Mouse (Mus musculus): ENCODE measurements around the gene Tmc8. TPM values are rescaled to one million over a fixed set of nuclear protein-coding genes. Genes with fewer than 3 reads are reported as not detected.
"Not testable (repeated sequence)": the region's sequence is repeated elsewhere in the genome, so short reads cannot be mapped to it uniquely, and the experiment has no call there.

Gene Tmc8
- polyA plus RNA-seq, 1 experiment, result 25.5 TPM

DNA sequence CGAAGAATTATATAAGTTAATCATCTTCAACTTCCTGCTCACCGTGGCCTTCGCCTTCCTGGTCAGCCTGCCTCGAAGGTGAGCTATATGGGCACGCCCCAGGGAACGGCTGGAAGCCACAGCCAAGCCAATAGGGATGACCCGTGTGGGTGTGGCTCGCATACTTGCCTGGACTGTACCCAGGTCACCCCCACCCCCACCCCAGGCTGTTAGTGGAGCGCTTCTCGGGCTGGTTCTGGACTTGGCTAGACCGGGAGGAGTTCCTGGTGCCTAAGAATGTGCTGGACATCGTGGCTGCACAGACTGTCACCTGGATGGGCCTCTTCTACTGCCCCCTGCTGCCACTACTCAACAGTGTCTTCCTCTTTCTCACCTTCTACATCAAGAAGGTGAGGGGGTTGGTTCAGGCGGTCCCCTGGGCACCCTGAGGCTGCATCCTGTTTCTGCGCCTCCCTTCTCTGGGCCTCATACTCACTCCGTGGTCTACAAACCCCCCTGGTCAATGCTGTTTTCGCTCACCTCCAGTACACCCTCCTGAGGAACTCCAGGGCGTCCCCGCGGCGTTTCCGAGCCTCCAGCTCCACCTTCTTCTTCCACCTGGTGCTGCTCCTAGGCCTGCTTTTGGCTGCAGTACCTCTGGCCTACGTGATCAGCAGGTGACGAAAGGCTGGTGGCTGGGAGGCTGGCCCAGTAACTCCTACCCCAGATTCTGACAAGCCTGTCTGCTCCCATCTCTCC lies 9.0 kb downstream of the Tmc8 start:
- WGBS, result 22% methylated on average over 23 of the region's 23 CpGs
- DNase-seq (ENCODE audit: low read depth, low spot score), result peak; percentile 83

GRCm38 (mm10) chr11:117791441-117791761 lies 9.5 kb downstream of the Tmc8 start:
- WGBS, result 67% methylated on average over 9 of the region's 9 CpGs

DNA sequence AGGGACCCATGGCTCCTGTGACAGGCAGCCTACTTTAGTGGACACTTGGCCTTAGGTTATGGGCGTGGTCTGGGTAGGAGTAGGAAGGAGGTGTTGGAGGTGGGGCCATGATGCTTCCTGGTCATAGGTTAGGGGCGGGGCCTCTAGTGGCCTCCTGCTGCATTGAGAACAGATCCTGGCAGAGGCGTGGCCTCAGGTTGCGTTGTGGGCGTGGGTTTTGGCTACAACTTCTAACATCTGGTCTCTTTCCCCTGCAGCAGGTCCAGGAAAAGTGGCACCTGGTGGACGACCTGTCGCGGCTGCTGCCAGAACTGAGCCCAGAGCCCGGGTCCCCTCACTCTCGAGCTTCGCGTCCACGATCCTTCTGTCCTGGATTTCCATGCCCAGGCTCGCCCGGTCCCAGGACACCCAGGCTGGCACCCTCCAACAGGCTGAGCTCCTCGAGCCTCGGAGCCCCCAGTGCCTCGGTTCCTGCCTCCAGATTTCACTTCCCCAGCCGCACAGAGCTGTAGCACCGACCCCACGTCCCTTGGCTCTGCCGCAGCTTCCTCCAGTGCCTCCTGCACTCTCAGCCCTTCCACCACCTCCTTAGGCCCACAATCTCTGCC lies 10.5 kb downstream of the Tmc8 start:
- DNase-seq (ENCODE audit: low read depth, low spot score), result peak; percentile 97
- WGBS, result 6% methylated on average over 22 of the region's 22 CpGs

More at GRCm38 (mm10) chr11:117791441-117791761, 9.5 kb downstream of the Tmc8 start:
- no peak for DNase-seq (ENCODE audit: low read depth, low spot score)

DNA sequence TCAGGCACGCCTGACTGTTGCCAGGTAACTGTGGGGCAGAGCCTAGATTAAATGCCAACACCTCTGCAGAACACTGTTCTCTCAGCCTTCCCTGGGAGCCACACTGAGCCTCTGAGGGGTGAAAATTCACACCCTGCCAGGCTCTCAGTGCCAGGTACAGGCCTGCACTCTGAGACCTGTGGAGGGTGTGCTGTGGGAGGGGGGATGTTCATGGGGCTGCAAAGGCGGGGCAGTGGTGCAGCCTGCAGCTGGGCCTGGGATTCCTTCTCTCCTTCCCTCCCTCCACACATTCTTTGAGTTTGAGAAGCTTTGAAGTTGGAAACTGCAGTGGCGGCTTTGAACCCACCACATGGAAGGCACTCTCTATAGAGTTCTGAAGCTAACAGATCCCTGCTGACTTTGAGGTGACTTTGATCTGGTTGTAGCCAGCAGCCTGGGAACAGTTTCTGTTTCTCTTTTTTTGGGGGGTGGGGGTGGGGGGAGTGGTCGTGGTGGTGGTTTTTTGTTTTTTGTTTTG lies 12.2 kb downstream of the Tmc8 start:
- WGBS, result 77% methylated on average over 4 of the region's 4 CpGs
- no peak for DNase-seq (ENCODE audit: low read depth, low spot score)

GRCm38 (mm10) chr11:117796954-117797353 lies 15.1 kb downstream of the Tmc8 start:
- 71% methylated on average over 5 of the region's 5 CpGs for WGBS
- DNase-seq (ENCODE audit: low read depth, low spot score), result no peak

DNA sequence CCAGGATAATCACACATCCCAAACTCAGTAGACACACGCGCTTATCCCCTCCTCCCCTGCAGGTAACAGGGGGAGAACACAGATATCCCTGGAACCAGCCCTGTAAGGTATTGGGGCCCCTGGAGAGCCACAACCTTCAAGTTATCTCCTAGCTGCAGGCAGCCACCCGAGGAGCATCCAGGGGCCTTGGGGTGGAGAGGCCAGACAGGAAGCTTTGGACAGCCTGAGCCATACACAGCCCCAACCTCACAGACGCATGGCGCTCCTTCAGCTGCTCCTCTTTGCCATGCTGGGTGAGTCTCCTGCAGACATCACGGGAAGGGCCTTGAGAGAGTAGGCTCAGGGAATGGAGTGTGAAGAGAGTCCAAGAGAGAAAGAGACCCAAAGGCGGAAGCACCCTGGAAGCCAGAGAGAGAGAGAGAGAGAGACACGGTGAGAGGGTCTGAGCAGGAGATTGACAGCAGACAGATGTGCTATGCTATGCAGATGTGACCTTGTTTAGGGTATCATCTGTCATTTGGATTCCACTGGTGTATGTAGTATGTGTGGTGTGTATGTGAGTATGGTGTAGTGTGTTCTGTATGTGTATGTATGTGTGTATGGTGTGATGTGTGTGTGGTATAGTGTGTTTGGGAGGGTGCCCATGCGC lies 15.8 kb downstream of the Tmc8 start, which contains the start of gene 6030468B19Rik:
Gene 6030468B19Rik, plus strand, starts transcription at position 150 of the 649 bp plus-strand sequence.
- 76% methylated on average over 9 of the region's 9 CpGs for WGBS
- no peak for DNase-seq (ENCODE audit: low read depth, low spot score)

- 51% methylated on average over 2 of the region's 2 CpGs for WGBS
- DNase-seq (ENCODE audit: low read depth, low spot score), result no peak
These were observed 16.3 kb downstream of the Tmc8 start for GRCm38 (mm10) chr11:117798160-117798541.

GRCm38 (mm10) chr11:117799174-117799573 lies 17.3 kb downstream of the Tmc8 start:
- no peak for DNase-seq (ENCODE audit: low read depth, low spot score)
- 73% methylated on average over 5 of the region's 5 CpGs for WGBS

DNA sequence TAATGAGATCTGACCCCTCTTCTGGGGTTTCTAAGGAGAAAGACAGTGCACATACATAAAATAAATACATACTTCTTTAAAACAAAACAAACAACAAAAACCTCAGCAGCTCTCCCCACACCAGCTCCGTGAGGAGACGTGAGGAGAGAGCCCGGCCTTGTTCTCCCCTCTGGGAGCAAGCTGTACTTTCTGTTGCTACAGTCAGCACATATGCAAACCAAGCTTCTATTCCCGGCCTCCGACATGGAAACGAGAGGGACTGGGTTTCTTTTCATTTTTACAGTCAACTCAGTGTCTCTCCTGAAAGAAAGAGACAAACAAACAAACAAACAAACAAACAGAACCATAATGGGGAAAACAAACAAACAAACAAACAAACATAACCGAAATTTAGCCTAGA lies 18.2 kb downstream of the Tmc8 start:
- no peak for DNase-seq (ENCODE audit: low read depth, low spot score)
- WGBS, result 88% methylated on average over 7 of the region's 7 CpGs

GRCm38 (mm10) chr11:117801650-117802049 lies 19.8 kb downstream of the Tmc8 start:
- 87% methylated on average over 7 of the region's 7 CpGs for WGBS
- DNase-seq (ENCODE audit: low read depth, low spot score), result no peak

DNA sequence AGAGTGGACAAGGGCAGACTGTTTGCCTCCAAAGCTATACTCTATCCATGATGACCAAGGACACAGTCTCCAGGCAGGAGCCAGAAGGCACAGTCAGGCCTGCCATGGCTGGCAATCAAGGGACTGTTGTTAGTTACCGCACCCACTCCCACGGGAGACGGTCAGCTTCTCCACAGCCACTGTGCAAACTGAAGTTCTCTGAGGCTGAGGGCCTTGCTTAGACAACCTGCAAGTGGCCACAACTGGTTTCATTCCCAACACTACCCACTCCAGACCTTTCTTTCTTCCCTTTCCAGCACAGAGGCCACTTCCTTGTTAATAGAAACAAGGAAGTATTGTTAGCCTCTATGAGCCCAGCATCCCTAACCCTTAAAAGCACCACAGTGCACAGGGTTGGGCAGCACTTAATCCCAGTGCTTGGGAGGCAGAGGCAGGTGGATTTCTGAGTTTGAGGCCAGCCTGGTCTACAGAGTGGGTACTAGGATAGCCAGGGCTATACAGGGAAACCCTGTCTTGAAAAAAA lies 21.4 kb downstream of the Tmc8 start:
- no peak for DNase-seq (ENCODE audit: low read depth, low spot score)
- WGBS, result 45% methylated on average over 3 of the region's 3 CpGs

DNA sequence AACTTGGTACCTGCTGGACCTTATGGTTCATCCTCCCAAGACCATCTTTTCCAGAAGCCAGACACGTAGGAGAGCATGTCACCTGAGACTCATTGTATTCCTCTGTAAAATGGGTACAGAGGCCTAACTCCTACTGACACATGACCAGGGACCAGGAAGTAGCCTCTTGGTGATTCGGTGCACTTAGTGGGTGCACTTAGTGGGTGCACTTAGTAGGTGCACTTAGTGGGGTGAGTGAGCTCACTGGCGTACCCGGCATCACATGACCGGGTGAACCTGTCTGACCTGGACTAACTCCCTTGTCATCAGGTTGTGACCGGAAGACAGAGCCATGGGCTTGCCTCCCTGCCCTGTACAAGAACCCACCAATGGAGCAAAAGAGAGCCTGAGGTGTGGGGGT lies 24.9 kb downstream of the Tmc8 start:
- no peak for DNase-seq (ENCODE audit: low read depth, low spot score)
- 94% methylated on average over 6 of the region's 6 CpGs for WGBS

GRCm38 (mm10) chr11:117809407-117810311 lies 27.8 kb downstream of the Tmc8 start, which contains the start of the genes Gm20708 and Syngr2:
Gene Gm20708 (plus strand): TSS chr11:117809668.
Gene Syngr2 (plus strand): TSS chr11:117809668.
- DNase-seq (ENCODE audit: low read depth, low spot score), result no peak
- WGBS, result under 1% methylated on average over 75 of the region's 75 CpGs

DNA sequence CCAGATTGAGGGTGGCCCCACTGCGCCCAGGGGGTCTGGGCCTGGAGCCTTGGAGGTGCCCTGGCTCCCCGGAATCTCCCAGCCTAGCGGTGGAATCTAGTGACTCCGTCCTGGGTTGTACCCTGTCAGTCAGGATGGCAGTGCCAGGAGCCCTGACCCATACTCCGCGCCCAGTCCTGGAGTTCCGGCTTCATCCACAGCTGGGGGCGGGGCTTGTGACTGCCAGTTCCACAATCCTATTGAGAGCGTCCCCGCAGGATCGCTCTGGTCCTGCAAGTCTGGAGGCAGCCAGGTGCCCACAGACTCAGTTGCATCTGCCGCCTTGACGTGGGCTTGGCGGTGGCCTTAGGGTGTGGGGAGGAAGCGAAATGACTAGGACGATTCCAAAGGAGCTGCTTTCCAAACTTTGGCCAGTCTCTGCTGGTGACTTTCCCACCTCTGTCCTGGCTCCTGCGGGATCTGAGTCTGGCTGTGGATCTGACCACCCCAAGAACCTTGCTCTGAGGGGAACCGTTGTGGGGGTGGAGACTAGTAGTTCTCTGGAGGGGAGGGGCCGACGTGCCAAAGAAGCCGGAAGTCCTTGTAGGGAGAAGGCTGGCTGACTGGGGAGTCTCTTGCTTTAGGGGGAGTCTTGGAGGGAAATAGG lies 28.6 kb downstream of the Tmc8 start:
- DNase-seq (ENCODE audit: low read depth, low spot score), result no peak
- under 1% methylated on average over 21 of the region's 21 CpGs for WGBS

DNA sequence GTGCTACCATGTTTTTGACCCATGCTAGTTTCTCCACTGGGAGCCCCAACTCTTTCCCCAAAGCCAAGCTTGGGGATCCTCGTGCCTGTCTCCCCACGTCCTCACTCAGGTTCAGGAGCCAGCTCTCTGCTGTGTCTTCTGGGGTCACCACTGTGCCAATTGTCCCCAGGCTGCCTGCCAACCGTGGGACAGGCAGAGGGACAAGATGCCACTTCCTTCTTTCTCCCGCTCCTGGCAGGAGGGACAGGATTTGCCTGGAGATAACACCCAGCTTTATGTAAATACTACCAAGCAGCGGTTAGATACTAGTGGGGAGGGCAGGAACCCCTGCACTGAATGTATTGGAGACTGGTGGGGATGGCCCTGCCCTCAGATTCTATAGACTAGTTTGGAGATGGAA lies 32.0 kb downstream of the Tmc8 start:
- WGBS, result 29% methylated on average over 5 of the region's 5 CpGs
- DNase-seq (ENCODE audit: low read depth, low spot score), result no peak

DNA sequence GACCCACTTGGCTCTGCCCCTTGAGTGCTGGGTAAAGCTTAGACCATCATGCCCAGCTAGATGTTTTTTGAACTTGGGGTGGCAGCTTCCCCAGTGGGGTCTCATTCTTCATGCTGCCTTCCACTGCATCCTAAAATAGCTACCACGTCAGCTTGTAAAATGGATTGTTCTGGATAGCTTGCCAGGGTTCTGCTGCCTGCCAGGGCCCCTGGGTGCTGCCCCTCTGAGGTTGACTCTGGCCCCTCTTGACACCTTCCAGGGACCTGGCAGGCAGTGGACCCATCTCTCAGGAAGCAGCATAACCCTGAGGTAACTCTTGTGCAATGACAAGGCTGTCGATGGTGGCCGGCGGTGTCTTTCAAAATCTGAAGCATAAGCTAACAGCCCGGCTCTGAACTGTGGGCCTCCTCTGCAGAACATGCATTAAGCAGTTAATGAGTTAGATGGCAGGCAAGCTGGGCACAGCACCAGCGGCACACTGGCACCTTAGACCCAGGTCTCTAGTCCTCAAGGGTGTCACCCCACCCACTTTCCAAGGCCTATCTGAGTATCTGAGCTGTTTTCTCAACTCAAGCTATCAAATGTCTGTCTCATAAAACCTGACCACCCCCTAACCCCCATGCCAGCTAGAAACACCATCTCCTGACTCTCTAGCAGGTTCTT lies 33.0 kb downstream of the Tmc8 start:
- 74% methylated on average over 6 of the region's 6 CpGs for WGBS
- no peak for DNase-seq (ENCODE audit: low read depth, low spot score)

DNA sequence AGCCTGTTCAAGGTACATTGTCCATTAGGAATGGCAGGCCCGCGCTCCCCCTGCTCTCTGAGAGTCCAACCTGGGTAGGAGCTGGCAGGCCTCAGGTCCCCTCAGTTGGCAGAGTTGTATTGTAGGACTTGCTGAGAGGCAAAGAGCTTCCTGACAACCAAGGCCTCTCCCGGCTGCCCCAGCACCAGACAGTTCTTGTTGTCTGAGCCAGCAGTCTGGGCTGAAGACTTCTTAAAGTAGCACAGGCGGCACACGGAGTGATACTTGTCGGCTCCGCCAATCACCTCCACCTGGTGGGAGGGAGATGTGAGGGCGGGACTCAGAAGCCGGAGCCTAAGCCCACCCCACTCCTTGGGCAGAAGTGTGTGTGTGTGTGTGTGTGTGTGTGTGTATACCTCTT lies 34.0 kb downstream of the Tmc8 start:
- DNase-seq (ENCODE audit: low read depth, low spot score), result not testable (repeated sequence)
- 79% methylated on average over 9 of the region's 9 CpGs for WGBS

- 63% methylated on average over 13 of the region's 13 CpGs for WGBS
- DNase-seq (ENCODE audit: low read depth, low spot score), result no peak
These were observed 34.6 kb downstream of the Tmc8 start for GRCm38 (mm10) chr11:117816389-117816996.
